Mouse (Mus musculus) embryonic fibroblast, embryonic 13.5 days (primary cell): Measurements from ENCODE around the gene Selenop.

ENCODE experiments used
- CTCF ChIP-seq: IDR thresholded peaks from 2 replicates; pipeline ENCODE4 v1.5.1; 2011; ENCODE audit warnings: mild to moderate bottlenecking, control low read depth, low read length, moderate library complexity, borderline replicate concordance; ENCODE audit not compliant: insufficient read depth
- POLR2A ChIP-seq: IDR thresholded peaks from 2 replicates; pipeline ENCODE4 v1.6.1; 2011; ENCODE audit warnings: low read depth, mild to moderate bottlenecking, control low read depth, low read length, moderate library complexity

- TF ChIP-seq POLR2A = no peak
- no peak for TF ChIP-seq CTCF
These were observed 35.1 kb downstream of the Selenop start, which contains the start of gene Ccdc152 for GRCm38 (mm10) chr15:3303426-3303825.
